Mouse (Mus musculus): ENCODE data around the gene Lingo1. TPM values are rescaled to one million over a fixed set of nuclear protein-coding genes. Genes with fewer than 3 reads are reported as not detected.
A peak's percentile ranks its signal among the peaks of the same experiment; 100 is the strongest.

Lingo1 gene
- total RNA-seq, 2 experiments from 2014 or later = 249 to 268 TPM

GRCm38 (mm10) chr9:56678929-56679681 lies 117.2 kb downstream of the Lingo1 start:
- DNase-seq (ENCODE audit: low spot score in 2 of 2) = no peak
- no peak overlapping the region for H3K27ac ChIP-seq
- TF ChIP-seq CTCF (conservative IDR thresholded peaks at IDR 0.05) = no peak
- no peak overlapping the region for H3K4me3 ChIP-seq

GRCm38 (mm10) chr9:56675696-56676095 lies 120.6 kb downstream of the Lingo1 start:
- no peak for DNase-seq (ENCODE audit: low spot score in 2 of 2)
- Histone ChIP-seq H3K4me3 (no peak overlapping the region), H3K27ac (no peak overlapping the region)
- no peak for TF ChIP-seq CTCF (conservative IDR thresholded peaks at IDR 0.05)

GRCm38 (mm10) chr9:56669605-56670221 lies 126.6 kb downstream of the Lingo1 start:
- Histone ChIP-seq H3K4me3 (no peak overlapping the region), H3K27ac (peak overlapping the region; percentile 98)
- no peak for TF ChIP-seq CTCF (conservative IDR thresholded peaks at IDR 0.05)
- peak in 1 of 2 experiments; percentile 42 for DNase-seq (ENCODE audit: low spot score in 2 of 2)

- no peak for DNase-seq (ENCODE audit: low spot score in 2 of 2)
- TF ChIP-seq CTCF (conservative IDR thresholded peaks at IDR 0.05) = no peak
- H3K4me3 ChIP-seq = no peak overlapping the region
- H3K27ac ChIP-seq = peak overlapping the region; percentile 98
Measured at GRCm38 (mm10) chr9:56664136-56664535, 132.1 kb downstream of the Lingo1 start.

GRCm38 (mm10) chr9:56662946-56663345 lies 133.3 kb downstream of the Lingo1 start:
- TF ChIP-seq CTCF (conservative IDR thresholded peaks at IDR 0.05) = no peak
- DNase-seq (ENCODE audit: low spot score in 2 of 2) = peak; percentile 46 to 64
- H3K4me3 ChIP-seq = no peak overlapping the region
- peak overlapping the region; percentile 98 for H3K27ac ChIP-seq

GRCm38 (mm10) chr9:56662405-56662804 lies 133.9 kb downstream of the Lingo1 start:
- H3K27ac ChIP-seq = peak overlapping the region; percentile 98
- H3K4me3 ChIP-seq = no peak overlapping the region
- TF ChIP-seq CTCF (conservative IDR thresholded peaks at IDR 0.05) = no peak
- no peak for DNase-seq (ENCODE audit: low spot score in 2 of 2)

- H3K4me3 ChIP-seq = no peak overlapping the region
- no peak for DNase-seq (ENCODE audit: low spot score in 2 of 2)
Measured at GRCm38 (mm10) chr9:56661217-56661840, 134.9 kb downstream of the Lingo1 start.

GRCm38 (mm10) chr9:56658580-56658979 lies 137.7 kb downstream of the Lingo1 start:
- no peak for TF ChIP-seq CTCF (conservative IDR thresholded peaks at IDR 0.05)
- no peak for DNase-seq (ENCODE audit: low spot score in 2 of 2)
- H3K27ac ChIP-seq = peak overlapping the region; percentile 98
- no peak overlapping the region for H3K4me3 ChIP-seq

More at GRCm38 (mm10) chr9:56661217-56661840, 134.9 kb downstream of the Lingo1 start:
- no peak for TF ChIP-seq CTCF (conservative IDR thresholded peaks at IDR 0.05)
- peak overlapping the region; percentile 98 for H3K27ac ChIP-seq

GRCm38 (mm10) chr9:56657996-56658398 lies 138.3 kb downstream of the Lingo1 start:
- no peak for TF ChIP-seq CTCF (conservative IDR thresholded peaks at IDR 0.05)
- H3K27ac ChIP-seq = peak overlapping the region; percentile 98

GRCm38 (mm10) chr9:56656766-56657542 lies 139.3 kb downstream of the Lingo1 start:
- TF ChIP-seq CTCF (conservative IDR thresholded peaks at IDR 0.05) = no peak
- peak; percentile 81 to 91 for DNase-seq (ENCODE audit: low spot score in 2 of 2)
- Histone ChIP-seq H3K4me3 (peak overlapping the region; percentile 18; the same call in 1 of the 2 replicates), H3K27ac (peak overlapping the region; percentile 98)

More at GRCm38 (mm10) chr9:56657996-56658398, 138.3 kb downstream of the Lingo1 start:
- H3K4me3 ChIP-seq = no peak overlapping the region
- DNase-seq (ENCODE audit: low spot score in 2 of 2) = peak; percentile 84 to 92

- no peak for TF ChIP-seq CTCF (conservative IDR thresholded peaks at IDR 0.05)
- DNase-seq (ENCODE audit: low spot score in 2 of 2) = no peak
- H3K27ac ChIP-seq = peak overlapping the region; percentile 98
- H3K4me3 ChIP-seq = no peak overlapping the region
Measured at GRCm38 (mm10) chr9:56655167-56655566, 141.1 kb downstream of the Lingo1 start.

- DNase-seq (ENCODE audit: low spot score in 2 of 2) = no peak
Measured at GRCm38 (mm10) chr9:56652551-56652950, 143.7 kb downstream of the Lingo1 start.

More at GRCm38 (mm10) chr9:56652551-56652950, 143.7 kb downstream of the Lingo1 start:
- Histone ChIP-seq H3K4me3 (no peak overlapping the region), H3K27ac (peak overlapping the region; percentile 29; the same call in 1 of the 2 replicates)
- TF ChIP-seq CTCF (conservative IDR thresholded peaks at IDR 0.05) = no peak
